Comparison of ENCODE assay signal across 10 mouse cellular contexts in the genomic region with DNA sequence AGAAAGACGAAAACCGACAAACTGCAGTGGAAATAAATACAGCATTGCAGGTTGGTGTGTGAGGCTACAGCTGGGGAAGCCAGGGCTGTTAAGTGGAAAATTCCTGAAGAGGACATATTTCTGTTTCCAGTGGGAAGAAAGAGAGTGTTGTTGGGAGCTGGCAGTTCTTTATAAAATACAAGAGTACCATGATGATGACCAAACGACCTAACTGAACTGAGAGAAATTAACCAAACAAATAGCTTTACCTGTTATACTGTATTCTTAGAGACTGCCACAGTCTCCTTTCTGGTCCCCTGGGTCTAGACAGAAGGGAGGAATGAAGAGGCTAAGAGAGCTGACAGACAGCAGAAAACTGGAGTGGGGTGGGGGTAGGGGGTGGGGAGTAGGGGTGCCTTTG.
A peak's percentile ranks its signal among the peaks of the same experiment; 100 is the strongest.
DNase-seq lines count a peak whose midpoint lies in the region; ATAC-seq and TF ChIP-seq lines count a peak whose summit lies in the region.
"Had no signal": no experiment of that assay in that cellular context is flagged by ENCODE, and none has a peak within 500 bp of the region (broad histone marks: within the 10 kb centered on the region; RNA-seq: fewer than 3 reads in every experiment).

No protein-coding gene starts in this region.

- H3K4me3 ChIP-seq in heart, embryonic 10.5 days = 0 out of 2 replicates have a peak overlapping the region, but pooled peaks have one; percentile 61
- peak overlapping the region; percentile 54 for H3K4me3 ChIP-seq in hindbrain, embryonic 10.5 days
- H3K4me3 ChIP-seq in midbrain, embryonic 12.5 days = no peak overlapping the region; the same call in 1 of the 2 replicates
- H3K4me3 ChIP-seq: erythroblast, embryonic 14.5 days had no signal

- no peaks in the 10 kb centered on the region for H3K36me3 ChIP-seq in heart, embryonic 10.5 days
- no peaks in the 10 kb centered on the region for H3K36me3 ChIP-seq in hindbrain, embryonic 10.5 days
- H3K36me3 ChIP-seq in midbrain, embryonic 12.5 days = no peaks in the 10 kb centered on the region
- H3K36me3 ChIP-seq: heart, embryonic 12.5 days had no signal

- TF ChIP-seq CTCF in brain, embryonic 14.5 days (IDR thresholded peaks at IDR 0.05; ENCODE audit: borderline replicate concordance, extremely low read depth, insufficient read depth, insufficient read length) = no peak

- no peak for DNase-seq in heart, embryonic 10.5 days (ENCODE audit: low spot score)
- DNase-seq in heart, adult 8-10 months (ENCODE audit: low spot score) = no peak
- DNase-seq in brain, embryonic 14.5 days (ENCODE audit: low read depth) = peak; percentile 70
- no peak for DNase-seq in hindbrain, embryonic 10.5 days (ENCODE audit: low spot score)
- no peak for DNase-seq in thymus, postnatal 25 days
- no peak for DNase-seq in embryo, embryonic 10.5 days (ENCODE audit: low spot score)

- no peak overlapping the region for H3K9ac ChIP-seq in midbrain, embryonic 12.5 days (replicated peaks)

- peaks cover 13% of the 10 kb centered on the region; the same call in 1 of the 2 replicates for H3K4me1 ChIP-seq in heart, embryonic 10.5 days
- peaks cover 29% of the 10 kb centered on the region for H3K4me1 ChIP-seq in hindbrain, embryonic 10.5 days (replicated peaks)
- H3K4me1 ChIP-seq in midbrain, embryonic 12.5 days = peaks cover 19% of the 10 kb centered on the region

- TF ChIP-seq POLR2A in brain, embryonic 14.5 days (IDR thresholded peaks at IDR 0.05; ENCODE audit: borderline replicate concordance, extremely low read depth, insufficient read depth, insufficient read length, poor library complexity, severe bottlenecking) = no peak

- 42% methylated on average over 3 of the region's 3 CpGs for WGBS in heart, embryonic 10.5 days
- WGBS in hindbrain, embryonic 10.5 days = 12% methylated on average over 3 of the region's 3 CpGs
- WGBS in midbrain, embryonic 12.5 days = 9% methylated on average over 3 of the region's 3 CpGs

- no peak overlapping the region for H3K27ac ChIP-seq in heart, embryonic 10.5 days
- H3K27ac ChIP-seq in hindbrain, embryonic 10.5 days = peak overlapping the region; percentile 93
- peak overlapping the region; percentile 95 for H3K27ac ChIP-seq in midbrain, embryonic 12.5 days (replicated peaks)

- no peaks in the 10 kb centered on the region for H3K9me3 ChIP-seq in heart, embryonic 10.5 days
- no peaks in the 10 kb centered on the region for H3K9me3 ChIP-seq in hindbrain, embryonic 10.5 days
- no peaks in the 10 kb centered on the region for H3K9me3 ChIP-seq in midbrain, embryonic 12.5 days

- no peaks in the 10 kb centered on the region for H3K27me3 ChIP-seq in heart, embryonic 10.5 days (ENCODE audit: insufficient read depth, poor library complexity, severe bottlenecking)
- no peaks in the 10 kb centered on the region for H3K27me3 ChIP-seq in hindbrain, embryonic 10.5 days (ENCODE audit: insufficient read depth, poor library complexity, severe bottlenecking)
- peaks cover 4% of the 10 kb centered on the region; the same call in 1 of the 2 replicates for H3K27me3 ChIP-seq in midbrain, embryonic 12.5 days
- H3K27me3 ChIP-seq: heart, embryonic 12.5 days had no signal

- peak overlapping the region; percentile 60 for H3K4me2 ChIP-seq in midbrain, embryonic 12.5 days (replicated peaks)

- ATAC-seq in midbrain, embryonic 12.5 days (ENCODE audit: low FRiP score, low read depth) = no peak
- no peak for ATAC-seq in erythroid progenitor cell, adult 5-6 weeks (replicated peaks; ENCODE audit: low FRiP score, poor library complexity, severe bottlenecking)
